Mouse (Mus musculus): ENCODE results near the gene Igsf8.

The Igsf8 gene

DNA sequence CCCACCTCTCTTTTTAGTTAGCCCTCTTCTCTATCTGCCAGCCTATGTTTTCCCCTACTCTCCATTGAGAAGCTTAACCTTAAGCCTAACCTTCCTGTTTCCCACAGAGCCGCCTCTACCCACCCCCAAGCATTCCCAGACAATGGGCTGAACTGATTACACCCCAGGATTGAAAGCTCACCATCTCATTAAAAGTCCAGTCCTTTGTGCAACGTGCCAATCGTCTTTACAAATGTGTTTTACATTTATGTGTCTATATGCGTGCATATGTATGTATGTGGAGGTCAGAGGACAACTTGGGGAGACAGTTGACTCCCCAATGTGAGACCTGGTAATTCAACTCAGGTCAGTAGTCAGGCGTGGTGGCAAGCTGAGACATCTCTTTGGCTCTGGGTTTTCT lies 61.9 kb downstream of the Igsf8 start:
- in situ Hi-C loops (cut with MboI): no loop called here

DNA sequence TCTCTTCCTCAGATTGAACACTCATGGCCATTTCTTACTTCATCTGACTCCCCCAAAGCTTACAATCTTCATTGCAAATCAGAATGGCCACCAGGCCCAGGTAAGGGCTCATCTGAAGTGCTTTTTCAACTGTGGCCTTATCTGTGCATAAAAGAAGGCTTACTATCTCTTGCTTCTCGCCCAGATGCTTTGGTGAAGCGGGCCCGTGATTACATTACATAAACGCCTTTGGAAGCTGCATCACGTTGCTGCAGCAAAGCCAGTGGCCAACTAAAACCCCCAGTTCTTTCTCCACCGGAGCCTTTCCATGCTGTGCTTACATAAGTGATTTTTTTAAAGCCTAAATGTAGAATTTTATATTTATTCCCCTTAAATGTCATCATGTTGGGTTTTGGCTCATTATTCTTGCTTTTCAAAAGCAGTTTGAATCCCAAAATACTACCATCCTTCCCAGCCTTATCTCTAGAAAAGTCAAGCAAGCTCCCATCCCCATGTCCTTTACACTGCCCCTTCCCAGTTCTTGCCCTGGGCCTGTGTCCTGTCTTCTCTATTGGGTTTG lies 62.4 kb downstream of the Igsf8 start:
- in situ Hi-C loops (cut with MboI): no loop called here

DNA sequence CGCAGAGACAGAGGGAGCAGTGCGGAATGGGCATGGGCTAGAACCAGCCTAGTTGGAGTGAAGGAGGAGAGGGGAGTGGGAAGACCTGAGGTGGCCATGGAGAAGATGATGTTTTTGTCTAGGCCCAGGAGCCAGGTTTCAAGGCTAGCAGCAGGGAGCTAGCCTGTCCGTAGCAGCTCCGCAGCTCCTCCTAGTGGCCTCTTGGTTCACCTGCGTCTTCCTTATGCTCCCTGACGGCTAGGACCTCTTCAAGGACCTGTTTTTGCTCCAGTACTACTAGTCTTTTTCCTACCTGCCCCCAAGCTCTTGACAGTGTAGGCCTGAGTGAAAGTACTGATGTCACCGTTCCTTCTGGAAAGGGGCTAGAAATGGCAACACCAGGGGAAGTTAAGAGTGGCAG lies 63.3 kb downstream of the Igsf8 start:
- in situ Hi-C loops (cut with MboI): no loop called here

DNA sequence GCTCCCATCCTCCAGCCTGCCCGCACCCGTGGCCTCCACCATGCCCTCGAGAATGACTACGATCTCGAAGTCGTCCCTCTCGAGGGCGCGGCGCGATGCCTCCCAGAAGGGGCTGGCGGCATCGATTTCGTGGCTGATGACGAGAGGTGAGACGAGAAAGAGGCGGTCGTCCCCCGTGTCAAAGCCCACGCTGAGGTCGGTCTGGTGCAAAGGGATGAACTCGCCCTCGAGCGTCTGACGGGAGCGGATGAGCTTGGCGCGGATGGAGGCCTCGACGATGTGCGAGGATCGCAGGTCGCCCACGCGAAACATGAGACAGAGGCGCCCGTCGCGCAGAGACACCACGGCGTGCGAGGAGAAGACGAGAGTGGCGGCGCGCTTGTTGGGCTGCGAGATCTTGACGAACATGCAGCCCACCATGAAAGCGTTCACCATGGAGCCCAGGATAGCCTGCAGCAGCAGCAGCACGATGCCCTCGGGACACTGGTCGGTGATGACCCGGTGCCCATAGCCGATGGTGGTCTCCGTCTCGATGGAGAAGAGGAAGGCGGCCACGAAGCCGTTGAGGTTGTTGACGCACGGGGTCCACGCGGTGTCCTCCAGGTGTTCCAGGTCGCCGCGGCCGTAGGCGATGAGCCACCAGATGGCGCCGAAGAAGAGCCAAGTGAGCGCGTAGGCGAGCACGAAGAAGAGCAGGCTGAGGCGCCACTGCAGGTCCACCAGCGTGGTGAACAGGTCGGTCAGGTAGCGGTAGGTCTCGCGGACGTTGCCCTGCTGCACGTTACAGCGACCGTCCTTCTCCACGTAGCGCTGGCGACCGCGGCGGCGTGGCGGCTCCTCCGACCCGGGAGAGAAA lies 64.5 kb downstream of the Igsf8 start:
- in situ Hi-C loops (cut with MboI): no loop called here

DNA sequence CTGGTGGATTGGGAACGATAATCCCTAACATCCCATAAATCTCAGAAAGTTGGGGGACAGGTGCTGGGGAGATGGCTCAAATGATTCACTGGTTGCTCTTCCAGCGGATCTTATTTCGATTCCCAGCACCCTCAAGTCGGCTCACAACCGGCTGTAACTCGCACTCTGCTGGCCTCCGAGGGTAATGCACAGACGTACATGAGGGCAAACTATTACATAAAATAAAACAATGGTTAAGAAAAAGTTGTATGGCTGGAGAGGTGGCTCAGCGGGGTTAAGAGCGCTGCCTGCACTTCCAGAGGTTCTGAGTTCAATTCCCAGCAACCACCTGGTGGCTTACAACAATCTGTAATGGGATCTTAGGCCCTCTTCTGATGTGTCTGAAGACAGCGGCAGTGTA lies 65.2 kb downstream of the Igsf8 start:
- in situ Hi-C loops (cut with MboI): no loop called here

DNA sequence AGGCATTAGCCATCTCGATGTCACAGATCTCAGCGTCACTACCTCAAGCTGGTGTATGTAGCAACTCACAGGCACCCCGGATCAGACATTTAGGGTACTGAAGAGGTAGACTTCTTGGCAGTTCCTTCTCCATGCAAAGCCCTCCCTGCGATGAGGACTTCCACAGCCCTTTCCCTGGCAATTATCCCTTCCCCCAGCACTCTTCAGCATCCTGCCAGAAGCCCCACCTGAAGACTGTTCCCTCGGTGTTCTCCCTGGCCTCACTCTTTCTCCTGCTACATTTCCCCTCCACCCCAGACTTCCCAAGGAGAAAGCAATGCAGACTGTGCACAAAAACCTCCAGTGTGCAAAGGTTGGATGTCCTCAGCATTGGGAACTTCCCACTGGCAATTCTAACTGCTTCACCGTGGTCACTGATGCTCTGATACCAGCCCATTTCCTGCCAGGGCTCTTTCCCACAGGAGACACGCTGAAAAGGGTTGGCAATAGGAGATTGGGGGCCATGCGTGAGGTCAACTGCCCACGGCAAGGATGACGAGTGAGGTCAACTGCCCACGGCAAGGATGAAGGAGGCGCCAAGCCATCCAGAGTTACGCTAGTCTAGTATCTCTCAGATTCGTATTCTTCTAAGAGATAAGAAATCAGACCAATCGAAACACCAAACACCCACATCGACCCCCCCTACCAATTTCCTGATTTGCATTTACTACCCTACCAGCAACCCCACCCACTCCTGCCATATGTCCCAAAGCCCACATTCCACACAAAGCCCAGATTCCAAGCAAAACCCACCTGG lies 66.0 kb downstream of the Igsf8 start:
- in situ Hi-C loops (cut with MboI): no loop called here

DNA sequence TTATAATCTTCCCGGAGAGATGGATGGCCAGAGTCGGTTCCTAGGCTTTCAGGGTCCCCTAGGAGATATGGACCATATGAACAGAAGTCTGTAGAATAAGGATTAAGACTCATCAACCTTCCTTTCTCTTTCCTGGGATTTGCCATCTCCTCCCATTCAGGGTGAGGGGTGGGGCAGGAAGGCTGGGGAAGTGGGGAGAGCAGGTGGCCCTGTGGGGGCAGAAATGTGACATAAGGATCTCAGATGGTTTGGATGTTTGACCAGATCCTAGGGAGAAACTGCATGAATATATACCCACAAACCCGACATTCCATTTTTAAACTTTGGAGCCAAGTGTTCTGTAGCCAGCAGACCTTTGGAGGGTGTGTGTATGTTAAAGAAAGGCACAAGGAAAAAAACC lies 66.6 kb downstream of the Igsf8 start:
- in situ Hi-C loops (cut with MboI): no loop called here

DNA sequence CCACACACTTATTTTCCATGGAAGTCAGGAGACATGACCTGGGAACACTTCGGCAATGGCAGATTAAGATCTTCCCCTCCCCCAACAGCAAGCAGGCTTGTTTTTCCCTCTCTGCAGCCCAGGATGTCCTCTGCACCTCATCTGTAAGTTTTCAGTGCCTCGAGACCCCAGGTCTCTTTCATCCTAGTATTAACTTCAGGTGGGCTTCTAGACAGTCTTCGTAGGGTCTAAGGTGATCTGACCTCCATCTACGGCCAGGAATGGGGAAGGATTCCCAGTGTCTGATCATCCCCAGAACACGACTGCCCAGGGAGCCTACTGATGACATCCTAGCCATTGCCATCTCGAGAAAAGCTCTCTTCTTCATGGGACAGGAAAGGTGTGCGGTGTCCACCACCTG lies 67.0 kb downstream of the Igsf8 start:
- in situ Hi-C loops (cut with MboI): no loop called here

DNA sequence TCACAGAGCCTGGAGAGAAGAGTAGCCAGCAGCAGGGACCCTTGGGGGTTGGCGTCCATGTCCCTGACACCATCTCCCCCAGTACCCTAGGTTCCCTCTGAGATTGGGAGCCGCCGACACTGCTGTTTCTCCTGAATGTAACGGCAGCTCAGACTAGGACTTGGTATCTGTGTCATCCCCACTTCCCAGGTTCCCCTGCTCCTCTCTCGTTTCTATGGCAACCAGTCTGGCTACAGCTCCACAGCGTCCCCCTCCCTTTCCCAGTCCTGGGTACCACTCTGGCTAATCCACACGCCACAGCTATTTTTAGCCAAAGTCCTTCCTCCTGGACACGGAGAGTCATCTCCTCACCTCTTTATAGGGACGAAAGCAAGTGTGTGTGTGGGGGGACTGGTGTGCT lies 67.7 kb downstream of the Igsf8 start, which contains the start of gene Kcnj9:
Kcnj9 (minus strand) TSS at position 188 of the 400 bp plus-strand sequence.
- in situ Hi-C loops (cut with MboI): no loop called here

DNA sequence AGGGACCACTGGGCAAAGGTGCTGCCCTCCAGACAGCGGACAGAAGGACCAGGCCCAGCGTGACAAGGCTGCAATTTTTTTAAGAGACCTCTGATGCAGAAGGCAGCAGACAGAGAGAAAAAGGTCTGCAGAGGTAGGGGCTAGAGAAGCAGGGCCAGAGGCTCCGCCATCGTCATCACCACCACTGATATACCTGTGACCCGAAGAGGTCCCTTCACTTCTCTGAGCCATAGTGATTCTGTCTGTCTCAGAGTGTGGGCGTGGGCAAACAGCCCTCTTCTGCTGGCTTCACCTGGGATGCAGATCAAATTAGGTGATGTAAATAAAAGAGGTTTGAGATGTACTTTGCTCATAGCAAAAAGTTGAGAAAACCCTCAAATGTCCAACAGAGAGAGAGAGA lies 68.2 kb downstream of the Igsf8 start:
- in situ Hi-C loops (cut with MboI): no loop called here

DNA sequence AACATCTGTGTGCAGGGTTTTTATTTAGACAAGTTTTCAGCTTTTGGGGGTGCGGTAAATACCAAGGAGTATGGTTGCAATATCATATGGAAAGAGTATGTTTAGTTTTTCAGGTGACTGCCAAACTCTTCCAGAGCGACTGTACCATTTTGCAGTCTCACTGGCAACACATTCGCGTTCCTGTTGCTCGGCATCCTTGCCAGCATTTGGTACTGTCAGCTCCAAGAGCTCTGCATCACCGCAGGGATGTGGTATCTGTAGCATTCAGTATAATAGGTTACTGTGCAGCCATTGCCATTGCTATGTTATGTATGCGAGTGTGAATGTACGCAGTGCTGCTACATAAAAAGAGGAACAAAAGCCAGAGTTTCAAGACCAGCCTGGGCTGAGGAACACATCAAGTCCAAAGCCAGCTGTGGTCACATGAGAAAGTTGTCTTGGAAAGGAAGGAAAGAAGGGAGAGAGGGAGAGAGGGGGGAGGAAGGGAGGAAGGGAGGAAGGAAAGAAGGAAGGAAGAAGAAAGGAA lies 70.0 kb downstream of the Igsf8 start:
- in situ Hi-C loops (cut with MboI): no loop called here

DNA sequence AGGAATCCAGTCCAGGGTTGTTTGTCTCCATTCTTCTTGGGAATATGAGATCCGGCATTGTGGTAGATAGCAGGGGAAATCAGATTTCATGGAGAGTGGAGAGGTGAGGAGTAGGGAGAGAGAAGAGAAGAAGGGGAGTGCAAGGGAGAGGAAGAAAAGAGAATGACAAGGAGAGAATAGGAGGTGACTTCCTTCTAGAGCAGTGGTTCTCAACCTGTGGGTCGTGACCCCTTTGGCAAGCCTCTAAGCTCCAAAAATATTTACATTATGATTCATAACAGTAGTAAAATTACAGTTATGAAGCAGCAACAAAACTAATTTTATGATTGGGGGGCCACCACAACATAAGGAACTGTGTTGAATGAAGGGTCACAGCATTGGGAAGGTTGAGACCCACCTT lies 71.5 kb downstream of the Igsf8 start:
- in situ Hi-C loops (cut with MboI): no loop called here

DNA sequence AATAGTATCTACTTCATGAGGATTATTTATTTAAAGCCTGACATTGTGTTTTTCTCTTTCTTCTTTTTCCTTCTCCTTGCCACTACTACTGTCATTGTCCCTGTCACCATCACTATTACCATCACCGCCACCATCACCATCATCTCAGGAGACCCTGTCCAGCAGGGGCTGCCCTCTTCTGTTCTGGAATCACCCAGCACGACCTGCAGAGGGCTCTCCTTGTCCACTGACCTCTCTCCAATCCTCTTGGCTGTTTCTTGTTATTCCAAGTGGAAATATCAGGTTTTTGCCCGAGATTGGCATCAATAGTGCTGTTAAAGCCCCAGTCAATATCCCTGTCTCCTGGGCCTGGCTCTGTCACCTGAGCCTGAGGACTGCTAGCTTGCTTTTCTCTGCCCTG lies 72.1 kb downstream of the Igsf8 start:
- in situ Hi-C loops (cut with MboI): no loop called here

DNA sequence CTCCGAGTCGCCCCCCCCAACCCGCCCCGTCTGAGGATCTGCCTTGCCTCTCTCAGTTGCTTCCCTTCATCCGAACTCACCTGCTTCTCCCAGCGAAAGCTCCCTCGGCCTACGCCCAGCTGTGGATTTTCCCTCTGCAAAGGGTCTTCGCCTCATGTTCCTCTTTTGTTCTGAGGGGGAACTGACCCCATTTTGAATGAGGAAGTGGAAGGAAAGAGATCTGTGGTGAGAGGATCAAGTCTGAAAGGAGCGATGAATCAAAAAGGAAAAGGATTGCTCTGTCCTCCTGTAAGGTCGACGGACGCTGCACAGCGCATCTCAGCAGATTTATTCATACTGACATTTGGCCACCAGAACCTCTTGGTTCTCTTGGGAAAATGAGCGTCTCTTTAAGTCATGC lies 74.4 kb downstream of the Igsf8 start:
- in situ Hi-C loops (cut with MboI): no loop called here

DNA sequence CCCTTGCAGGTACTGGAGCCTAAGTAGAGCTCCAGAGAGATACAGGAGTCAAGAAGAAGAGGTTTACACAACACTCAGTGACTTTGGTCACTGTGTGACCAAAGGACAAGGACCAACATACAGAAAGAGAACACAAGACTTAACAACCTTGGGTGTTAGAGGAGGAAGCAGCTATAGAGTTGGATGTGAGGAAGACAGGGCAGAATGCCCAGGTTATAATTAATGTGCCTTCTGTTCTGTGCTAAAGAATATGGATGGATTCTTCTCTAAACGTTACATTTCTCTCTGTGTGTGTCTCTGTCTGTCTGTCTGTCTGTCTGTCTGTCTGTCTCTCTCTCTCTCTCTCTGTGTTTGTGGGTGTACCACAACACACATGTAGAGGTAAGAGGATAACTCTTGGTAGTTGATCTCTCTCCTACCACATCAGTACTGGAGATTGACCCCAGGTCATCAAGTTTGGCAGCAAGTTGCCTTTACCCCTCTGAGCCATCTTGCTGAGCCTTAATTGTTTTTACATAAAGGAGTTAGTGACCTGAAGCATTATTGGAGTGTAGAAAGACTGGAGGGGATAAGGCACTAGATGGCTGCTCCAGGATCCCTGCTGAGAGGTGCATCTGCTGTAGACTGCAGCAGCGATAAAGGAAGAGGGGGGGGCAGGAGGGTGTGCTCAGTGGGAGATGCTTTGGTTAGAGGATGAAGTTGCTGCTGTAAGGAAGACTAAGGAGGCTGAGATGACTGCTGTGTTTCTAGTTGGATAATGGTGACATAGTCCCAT lies 76.2 kb downstream of the Igsf8 start:
- in situ Hi-C loops (cut with MboI): no loop called here

DNA sequence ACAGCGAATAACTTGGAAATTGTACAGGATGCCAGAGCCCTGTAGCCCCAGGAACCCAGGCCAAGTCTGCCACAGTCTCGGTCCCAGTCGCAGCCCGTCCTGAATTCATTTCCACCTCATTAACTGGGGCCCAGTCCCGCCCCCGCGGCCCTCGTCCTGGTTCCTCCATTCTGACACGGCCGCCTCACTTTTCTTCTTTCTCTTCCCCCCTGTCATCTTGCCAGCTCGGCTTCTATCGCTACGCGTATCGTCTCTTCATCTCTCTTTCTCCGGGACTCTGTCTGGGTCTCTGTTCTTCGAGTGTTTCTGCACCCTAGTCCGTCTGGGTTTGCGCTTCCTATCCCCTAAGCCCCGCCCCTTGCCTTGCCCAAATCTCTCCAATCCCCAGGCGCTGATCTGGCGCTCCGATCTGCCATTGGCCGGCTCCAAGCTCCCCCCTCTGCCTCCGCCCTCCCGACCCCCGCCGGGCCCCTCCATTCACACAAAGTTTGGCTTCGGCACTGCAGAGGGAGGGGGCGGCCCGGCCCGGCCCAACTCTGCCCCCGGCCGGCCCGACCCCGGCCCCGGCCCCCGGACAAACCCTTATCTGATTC lies 79.4 kb downstream of the Igsf8 start, which contains the start of gene Kcnj10:
Kcnj10 (plus strand) TSS at position 482 of the 593 bp plus-strand sequence.
- in situ Hi-C loops (cut with MboI): no loop called here

DNA sequence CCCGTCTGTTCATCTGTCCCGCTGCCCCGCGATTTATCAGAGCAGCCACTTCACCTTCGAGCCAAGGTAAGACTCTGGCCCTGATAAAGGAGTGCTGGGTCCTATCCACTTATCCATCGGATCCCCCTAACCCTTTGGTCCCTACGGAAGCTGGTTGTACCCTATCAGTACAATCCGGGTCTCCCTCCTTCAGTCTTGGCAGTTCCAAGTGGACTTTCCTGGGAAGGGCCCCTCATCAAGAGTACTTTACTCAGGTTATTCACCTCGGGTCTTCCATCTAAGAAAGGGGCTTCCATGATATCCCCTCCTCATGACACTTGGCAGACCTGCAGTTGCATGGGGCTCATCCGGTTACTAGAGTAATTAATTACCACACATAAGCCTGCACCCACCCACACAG lies 79.9 kb downstream of the Igsf8 start:
- in situ Hi-C loops (cut with MboI): no loop called here

DNA sequence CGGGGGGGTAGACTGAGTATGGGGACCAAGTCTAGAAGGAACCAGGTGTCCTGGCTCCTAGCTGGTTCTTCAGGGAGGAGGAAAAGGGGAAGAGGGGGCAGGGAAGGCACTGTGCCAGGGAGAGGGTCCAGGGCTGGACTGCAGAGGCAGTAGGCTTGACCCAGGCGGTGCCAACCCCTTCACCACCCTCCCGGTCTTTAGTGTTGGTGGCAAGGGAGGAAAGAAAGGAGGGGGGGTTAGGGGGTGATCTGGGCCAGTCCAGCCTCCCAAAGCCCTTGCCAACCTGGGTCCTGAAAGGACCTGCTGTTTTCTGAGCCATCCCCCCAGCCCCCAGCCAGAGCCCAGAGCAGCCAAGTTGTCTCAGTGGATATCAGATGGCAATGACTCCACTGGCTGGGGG lies 81.3 kb downstream of the Igsf8 start:
- in situ Hi-C loops (cut with MboI): no loop called here

DNA sequence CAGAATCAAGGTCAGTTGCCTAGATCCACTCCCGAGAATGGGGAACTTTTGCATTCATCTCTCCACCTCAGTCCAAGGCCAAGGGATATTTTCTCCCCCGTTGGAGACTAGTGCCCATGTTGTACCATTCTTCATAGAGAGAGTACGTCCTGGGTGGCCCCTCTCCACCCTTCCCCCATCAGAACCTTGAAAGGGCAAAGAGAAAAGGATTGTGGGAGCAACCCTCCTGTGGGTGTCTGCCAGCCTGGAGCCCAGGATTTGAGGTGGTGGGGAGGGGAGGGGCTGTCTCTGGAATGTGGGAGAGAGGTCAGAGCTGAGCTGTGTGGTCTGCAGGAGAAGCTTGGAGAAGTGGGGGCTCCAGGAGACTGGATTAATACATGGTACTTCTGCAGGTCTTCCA lies 82.5 kb downstream of the Igsf8 start:
- in situ Hi-C loops (cut with MboI): no loop called here

DNA sequence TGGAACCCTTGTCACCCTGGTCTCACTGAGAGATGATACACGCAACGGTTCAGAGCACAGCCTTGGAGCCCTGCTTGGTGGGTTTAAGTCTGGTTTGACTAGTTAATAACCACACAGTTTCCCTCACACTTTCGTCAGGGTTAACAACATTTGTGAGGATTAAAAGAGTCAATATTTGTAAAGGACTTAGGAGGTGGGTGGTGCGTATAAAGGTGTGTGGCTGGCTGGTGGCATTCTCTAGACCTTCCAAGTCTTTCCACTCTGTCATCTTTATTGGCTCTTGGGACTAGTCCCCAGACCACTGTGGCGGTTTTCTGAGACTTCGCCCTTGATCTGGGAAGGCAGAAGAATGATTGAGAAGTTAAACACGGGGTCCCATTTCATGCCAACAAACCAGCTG lies 83.4 kb downstream of the Igsf8 start:
- in situ Hi-C loops (cut with MboI): no loop called here

DNA sequence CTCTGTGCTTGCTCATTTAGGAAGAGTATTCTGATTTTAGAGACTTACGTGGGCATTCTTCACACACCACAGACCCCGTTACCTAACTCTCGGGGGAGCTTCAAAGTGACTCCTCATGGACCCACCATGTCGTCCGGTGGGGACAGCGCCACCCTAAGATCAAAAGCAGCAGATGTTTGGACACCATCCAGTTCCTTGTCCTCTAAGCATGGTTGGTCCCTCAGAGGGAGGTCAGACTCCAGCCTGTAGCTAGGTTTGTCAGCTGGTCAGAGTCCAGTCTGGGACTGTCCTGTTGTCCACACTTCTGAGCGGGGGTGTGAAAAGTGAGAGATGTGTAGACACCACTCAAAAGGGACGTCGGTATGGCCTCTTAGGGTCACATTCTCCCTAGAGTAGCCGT lies 85.3 kb downstream of the Igsf8 start:
- in situ Hi-C loops (cut with MboI): no loop called here

All from mature B cell (primary cell).